ENCODE assay signal across 28 mouse cellular contexts in genomic region chr8:119456045-119456444, GRCm38 (mm10). TPM values are rescaled to one million over a fixed set of nuclear protein-coding genes. Genes with fewer than 3 reads are reported as not detected.
"Had no signal": no experiment of that assay in that cellular context is flagged by ENCODE, and none has a peak within 500 bp of the region (broad histone marks: within the 10 kb centered on the region; RNA-seq: fewer than 3 reads in every experiment).

No protein-coding gene starts in this region.

- H3K9me3 ChIP-seq: heart, embryonic 13.5 days; heart, embryonic 15.5 days; kidney, embryonic 15.5 days; limb, embryonic 12.5 days; liver, embryonic 13.5 days had no signal

- H3K9ac ChIP-seq: forebrain, postnatal 0 days; heart, embryonic 13.5 days; heart, embryonic 15.5 days; hindbrain, embryonic 14.5 days; kidney, embryonic 15.5 days; limb, embryonic 12.5 days; liver, embryonic 13.5 days had no signal

- H3K4me2 ChIP-seq: heart, embryonic 11.5 days; heart, embryonic 13.5 days; heart, embryonic 15.5 days; hindbrain, embryonic 14.5 days; kidney, embryonic 15.5 days; limb, embryonic 12.5 days; liver, embryonic 11.5 days; liver, embryonic 13.5 days had no signal

- H3K27me3 ChIP-seq: limb, embryonic 12.5 days had no signal

- H3K4me3 ChIP-seq: heart, adult 2 months; heart, embryonic 13.5 days; heart, embryonic 15.5 days; kidney, embryonic 15.5 days; limb, embryonic 12.5 days; liver, embryonic 13.5 days had no signal

- H3K4me1 ChIP-seq: liver, embryonic 13.5 days had no signal

- ATAC-seq: forebrain, postnatal 0 days; hindbrain, postnatal 0 days; intestine, embryonic 16.5 days had no signal

- H3K36me3 ChIP-seq: heart, embryonic 13.5 days; heart, embryonic 15.5 days; kidney, embryonic 15.5 days; limb, embryonic 12.5 days; liver, embryonic 13.5 days had no signal

- H3K27ac ChIP-seq: heart, adult 2 months; heart, embryonic 13.5 days; heart, embryonic 15.5 days; hindbrain, embryonic 14.5 days; hindbrain, postnatal 0 days; kidney, embryonic 15.5 days; limb, embryonic 12.5 days; liver, embryonic 13.5 days had no signal

- DNase-seq: forebrain, postnatal 0 days; gastrocnemius, postnatal 14 days; heart, adult 11 months; heart, adult 2 months; heart, postnatal 14 days; heart, postnatal 36 days; kidney, adult 11 months; kidney, adult 2 months; kidney, adult 9 months; kidney, postnatal 10 days; kidney, postnatal 25 days; left cerebral cortex, postnatal 4 days; liver; liver, embryonic 13.5 days had no signal

RNA-seq across cellular contexts. Expression of gene Necab2, which starts 9.5 kb away (rescaled TPM):
- total RNA-seq: heart, adult 2 months; heart, postnatal 14 days; heart, postnatal 36 days; hematopoietic stem cell, adult 5-6 weeks had no signal
- polyA plus RNA-seq: heart, adult 2 months; heart, postnatal 0 days had no signal

RNA-seq across cellular contexts. Expression of gene Osgin1, which starts 22.1 kb away (rescaled TPM):
- total RNA-seq: forebrain, postnatal 0 days; hindbrain, postnatal 0 days had no signal

RNA-seq across cellular contexts. Expression of gene Slc38a8, which starts 45.5 kb away (rescaled TPM):
- total RNA-seq: forebrain, postnatal 0 days; gastrocnemius, adult 18-20 months; gastrocnemius, postnatal 14 days; gastrocnemius, postnatal 36 days; heart, adult 2 months; heart, postnatal 14 days; heart, postnatal 36 days; hematopoietic stem cell, adult 5-6 weeks; hindbrain, postnatal 0 days; left cerebral cortex, postnatal 4 days had no signal
- polyA plus RNA-seq: heart, adult 2 months; heart, embryonic 11.5 days; heart, embryonic 13.5 days; heart, embryonic 15.5 days; heart, postnatal 0 days; hindbrain, embryonic 11.5 days; hindbrain, embryonic 14.5 days; kidney, adult 2 months; kidney, embryonic 15.5 days; liver, embryonic 11.5 days; liver, embryonic 13.5 days had no signal
